Mouse (Mus musculus) heart, postnatal 25 days (tissue): ENCODE results near the gene Ubd. TPM values are rescaled to one million over a fixed set of nuclear protein-coding genes. Genes with fewer than 3 reads are reported as not detected.

Source experiments
- total RNA-seq, 2 experiments: library from RNA; stranded (reverse); gene quantifications; 2 replicates each; pipeline ENCODE4 v1.2.3; 2021

Ubd gene
- total RNA-seq, 2 experiments from 2014 or later: not detected

Other genes starting within 250 kb of the Ubd start
- 10 to 100 TPM; 87.4 to 92.9 TPM for gene Ppp1r11, start 242.2 kb upstream of the Ubd start, total RNA-seq
- gene Znrd1, start 235.3 kb upstream of the Ubd start, total RNA-seq: 10 to 100 TPM; 25.9 to 27.4 TPM
- 10 to 100 TPM; 11.2 to 14.7 TPM for gene Znrd1as, start 235.3 kb upstream of the Ubd start, total RNA-seq
- under 1 TPM; 0.49 to 0.61 TPM for gene 2410137M14Rik, start 212.7 kb upstream of the Ubd start, total RNA-seq
- gene H2-M5, start 204.4 kb upstream of the Ubd start, total RNA-seq: not detected
- gene Zfp57, start 192.7 kb upstream of the Ubd start, total RNA-seq: 1 to 10 TPM; 1.6 to 2.9 TPM
- gene Mog, start 170.5 kb upstream of the Ubd start, total RNA-seq: not detected
- gene Gabbr1, start 147.9 kb upstream of the Ubd start, total RNA-seq: 1 to 10 TPM; 6.9 to 7.4 TPM
- not detected for gene Olfr90, start 105.4 kb upstream of the Ubd start, total RNA-seq
- not detected for gene Olfr91, start 95.6 kb upstream of the Ubd start, total RNA-seq
- not detected for gene Olfr92, start 73.8 kb upstream of the Ubd start, total RNA-seq
- not detected for gene Olfr93, start 32.4 kb upstream of the Ubd start, total RNA-seq
- gene Olfr94, start 7.1 kb downstream of the Ubd start, total RNA-seq: not detected
- gene Olfr95, start 19.2 kb downstream of the Ubd start, total RNA-seq: not detected
- not detected for gene Olfr96, start 26.3 kb downstream of the Ubd start, total RNA-seq
- not detected for gene Olfr97, start 43.4 kb downstream of the Ubd start, total RNA-seq
- not detected for gene Olfr98, start 69.9 kb downstream of the Ubd start, total RNA-seq
- 1 to 10 TPM; 3.0 to 3.2 TPM for gene H2-M3, start 76.3 kb downstream of the Ubd start, total RNA-seq
- gene Olfr99, start 89.6 kb downstream of the Ubd start, total RNA-seq: not detected
- not detected for gene Olfr101, start 110.4 kb downstream of the Ubd start, total RNA-seq
- not detected for gene Olfr102, start 123.2 kb downstream of the Ubd start, total RNA-seq
- not detected for gene Olfr103, start 145.8 kb downstream of the Ubd start, total RNA-seq
- gene Olfr104-ps, start 165.7 kb downstream of the Ubd start, total RNA-seq: not detected
- not detected for gene Olfr105-ps, start 185.1 kb downstream of the Ubd start, total RNA-seq
- not detected for gene Olfr106-ps, start 196.5 kb downstream of the Ubd start, total RNA-seq
- not detected for gene Olfr107, start 205.3 kb downstream of the Ubd start, total RNA-seq